Mouse (Mus musculus) neural tube, embryonic 10.5 days (tissue): ENCODE data around the gene 4930404H24Rik.
"Not testable (repeated sequence)": the region's sequence is repeated elsewhere in the genome, so short reads cannot be mapped to it uniquely, and the experiment has no call there.

Experiments used
- DNase-seq: peaks from one replicate; pipeline ENCODE4 v3.0.0-alpha.2; 2017; ENCODE audit warnings: low spot score; ENCODE audit errors: extremely low spot score

Gene 4930404H24Rik

GRCm38 (mm10) chr2:153478583-153478982 is 14.0 kb upstream of the 4930404H24Rik start:
- DNase-seq, result peak; percentile 75

GRCm38 (mm10) chr2:153479486-153479885 is 13.1 kb upstream of the 4930404H24Rik start:
- no peak for DNase-seq

- no peak for DNase-seq
Measured at GRCm38 (mm10) chr2:153481108-153481860, 11.3 kb upstream of the 4930404H24Rik start.

- no peak for DNase-seq
Measured at GRCm38 (mm10) chr2:153481861-153482120, 10.8 kb upstream of the 4930404H24Rik start.

- peak; percentile 53 for DNase-seq
Measured at GRCm38 (mm10) chr2:153483118-153483983, 9.2 kb upstream of the 4930404H24Rik start.

- no peak for DNase-seq
Measured at GRCm38 (mm10) chr2:153484071-153484470, 8.5 kb upstream of the 4930404H24Rik start.

GRCm38 (mm10) chr2:153490116-153490515 is 2.5 kb upstream of the 4930404H24Rik start:
- DNase-seq, result no peak

GRCm38 (mm10) chr2:153490940-153491339 is 1.6 kb upstream of the 4930404H24Rik start:
- DNase-seq, result no peak

- DNase-seq, result no peak
Measured at GRCm38 (mm10) chr2:153491512-153492178, 945 bp upstream of the 4930404H24Rik start.

GRCm38 (mm10) chr2:153492179-153492517 is 442 bp upstream of the 4930404H24Rik start:
- peak; percentile 47 for DNase-seq

GRCm38 (mm10) chr2:153493393-153493731 is 772 bp downstream of the 4930404H24Rik start:
- DNase-seq, result no peak

- DNase-seq, result peak; percentile 49
Measured at GRCm38 (mm10) chr2:153493781-153494292, 1.2 kb downstream of the 4930404H24Rik start.

- peak; percentile 53 for DNase-seq
Measured at GRCm38 (mm10) chr2:153494293-153494811, 1.8 kb downstream of the 4930404H24Rik start.

GRCm38 (mm10) chr2:153495391-153495790 is 2.8 kb downstream of the 4930404H24Rik start:
- not testable (repeated sequence) for DNase-seq

GRCm38 (mm10) chr2:153495818-153496217 is 3.2 kb downstream of the 4930404H24Rik start:
- DNase-seq, result no peak

GRCm38 (mm10) chr2:153496301-153496700 is 3.7 kb downstream of the 4930404H24Rik start:
- no peak for DNase-seq

- DNase-seq, result peak; percentile 55
Measured at GRCm38 (mm10) chr2:153496898-153497297, 4.3 kb downstream of the 4930404H24Rik start.

- DNase-seq, result no peak
Measured at GRCm38 (mm10) chr2:153499154-153499553, 6.6 kb downstream of the 4930404H24Rik start.

GRCm38 (mm10) chr2:153506385-153506784 is 13.8 kb downstream of the 4930404H24Rik start:
- DNase-seq, result no peak

GRCm38 (mm10) chr2:153507969-153508368 is 15.4 kb downstream of the 4930404H24Rik start:
- no peak for DNase-seq

GRCm38 (mm10) chr2:153508405-153508804 is 15.8 kb downstream of the 4930404H24Rik start:
- DNase-seq, result no peak
